Mouse (Mus musculus) hindbrain, embryonic 11.5 days (tissue): Measurements from ENCODE around the gene Ncbp1. TPM values are rescaled to one million over a fixed set of nuclear protein-coding genes. Genes with fewer than 3 reads are reported as not detected.

Experiments
- ATAC-seq: fragments of 200-750 bp; cut with Nextera tagmentation; 2 replicates; pipeline ENCODE4 v1.8.0; 2017; ENCODE audit warnings: mild to moderate bottlenecking, moderate TSS enrichment, moderate library complexity; ENCODE audit not compliant: low FRiP score
- DNase-seq: peaks from one replicate; pipeline ENCODE4 v3.0.0-alpha.2; 2015; ENCODE audit warnings: low spot score
- H3K27ac ChIP-seq: fragments of 300-500 bp; sonication (generic); 2 replicates; pipeline ENCODE4 v1.5.1; 2014; ENCODE audit warnings: mild to moderate bottlenecking, low read depth, low read length
- H3K27me3 ChIP-seq: fragments of 300-500 bp; sonication (generic); 2 replicates; pipeline ENCODE4 v1.6.1; 2014; ENCODE audit warnings: mild to moderate bottlenecking, low read length, moderate library complexity, mixed read lengths; ENCODE audit not compliant: control insufficient read depth, insufficient read depth
- H3K36me3 ChIP-seq: fragments of 300-500 bp; sonication (generic); 2 replicates; pipeline ENCODE4 v1.6.1; 2014; ENCODE audit warnings: mild to moderate bottlenecking, low read length, moderate library complexity, mixed read lengths; ENCODE audit not compliant: control insufficient read depth, insufficient read depth
- H3K4me1 ChIP-seq: fragments of 300-500 bp; sonication (generic); replicated peaks from 2 replicates; pipeline ENCODE4 v1.6.1; 2014; ENCODE audit warnings: low read length, mixed read lengths; ENCODE audit not compliant: control insufficient read depth, insufficient read depth
- H3K4me2 ChIP-seq: fragments of 300-500 bp; sonication (generic); replicated peaks from 2 replicates; pipeline ENCODE4 v1.6.1; 2014; ENCODE audit warnings: mild to moderate bottlenecking, low read depth, low read length
- H3K4me3 ChIP-seq: fragments of 300-500 bp; sonication (generic); 2 replicates; pipeline ENCODE4 v1.5.1; 2014; ENCODE audit warnings: low read depth, low read length
- H3K9ac ChIP-seq: fragments of 300-500 bp; sonication (generic); 2 replicates; pipeline ENCODE4 v1.6.1; 2014; ENCODE audit warnings: low read depth, low read length
- H3K9me3 ChIP-seq: fragments of 300-500 bp; sonication (generic); 2 replicates; pipeline ENCODE4 v1.6.1; 2016; ENCODE audit warnings: low read length; ENCODE audit not compliant: control insufficient read depth
- WGBS: fragments of 180-500 bp; shearing (Covaris S2); extraction: QIAGEN DNeasy Blood & Tissue Kit; methylation state at CpG from one replicate; pipeline ENCODE4 v1.1.7; 2014; 5-methylcytosine and 5-hydroxymethylcytosine counted together
- polyA plus RNA-seq: library from polyadenylated mRNA; unstranded; fragments of >200 nt; fragmentation: Nextera tagmentation; extraction: Ambion mirVana; gene quantifications from 2 replicates; pipeline ENCODE4 v1.2.1, GENCODE M21; 2014

The Ncbp1 gene
- polyA plus RNA-seq, 1 experiment from 2014 or later = 124 TPM

GRCm38 (mm10) chr4:46119514-46120094 is 18.8 kb upstream of the Ncbp1 start:
- H3K36me3 ChIP-seq = peaks cover 17% of the 10 kb centered on the region
- 93% methylated on average over 14 of the region's 14 CpGs for WGBS

GRCm38 (mm10) chr4:46120767-46121166 is 17.6 kb upstream of the Ncbp1 start:
- peaks cover 22% of the 10 kb centered on the region for H3K36me3 ChIP-seq
- no peak overlapping the region for H3K27ac ChIP-seq
- DNase-seq = no peak
- H3K4me1 ChIP-seq = no peaks in the 10 kb centered on the region
- no peak overlapping the region for H3K4me3 ChIP-seq
- H3K27me3 ChIP-seq = no peaks in the 10 kb centered on the region
- no peak overlapping the region for H3K4me2 ChIP-seq
- no peak for ATAC-seq
- no peaks in the 10 kb centered on the region for H3K9me3 ChIP-seq
- no peak overlapping the region for H3K9ac ChIP-seq
- WGBS = 90% methylated on average over 3 of the region's 3 CpGs

More at GRCm38 (mm10) chr4:46119514-46120094, 18.8 kb upstream of the Ncbp1 start:
- Histone ChIP-seq H3K9ac (no peak overlapping the region), H3K4me1 (no peaks in the 10 kb centered on the region), H3K27ac (no peak overlapping the region), H3K9me3 (no peaks in the 10 kb centered on the region), H3K4me2 (no peak overlapping the region), H3K4me3 (no peak overlapping the region), H3K27me3 (no peaks in the 10 kb centered on the region)
- ATAC-seq (no peak), DNase-seq (no peak)

GRCm38 (mm10) chr4:46123358-46123757 is 15.1 kb upstream of the Ncbp1 start:
- no peaks in the 10 kb centered on the region for H3K4me1 ChIP-seq
- H3K4me2 ChIP-seq = no peak overlapping the region
- no peak overlapping the region for H3K4me3 ChIP-seq
- 93% methylated on average over 6 of the region's 6 CpGs for WGBS
- H3K9ac ChIP-seq = no peak overlapping the region
- no peaks in the 10 kb centered on the region for H3K27me3 ChIP-seq
- DNase-seq = no peak
- no peaks in the 10 kb centered on the region for H3K9me3 ChIP-seq
- ATAC-seq = no peak
- no peak overlapping the region for H3K27ac ChIP-seq
- peaks cover 15% of the 10 kb centered on the region; the same call in 1 of the 2 replicates for H3K36me3 ChIP-seq

GRCm38 (mm10) chr4:46126541-46126940 is 11.9 kb upstream of the Ncbp1 start:
- peak; percentile 83 for DNase-seq
- no peak for ATAC-seq
- H3K9ac ChIP-seq = no peak overlapping the region
- no peak overlapping the region for H3K27ac ChIP-seq
- H3K4me3 ChIP-seq = no peak overlapping the region
- H3K9me3 ChIP-seq = no peaks in the 10 kb centered on the region
- WGBS = 46% methylated on average over 2 of the region's 2 CpGs
- no peaks in the 10 kb centered on the region for H3K4me1 ChIP-seq
- no peak overlapping the region for H3K4me2 ChIP-seq
- H3K27me3 ChIP-seq = no peaks in the 10 kb centered on the region
- H3K36me3 ChIP-seq = peaks cover 13% of the 10 kb centered on the region

- 87% methylated on average over 8 of the region's 8 CpGs for WGBS
- Histone ChIP-seq H3K4me2 (no peak overlapping the region), H3K4me3 (no peak overlapping the region), H3K9me3 (no peaks in the 10 kb centered on the region), H3K36me3 (peaks cover 12% of the 10 kb centered on the region), H3K27ac (no peak overlapping the region), H3K4me1 (no peaks in the 10 kb centered on the region), H3K27me3 (no peaks in the 10 kb centered on the region), H3K9ac (no peak overlapping the region)
- ATAC-seq = no peak
- DNase-seq = no peak
Measured at GRCm38 (mm10) chr4:46129311-46130004, 9.0 kb upstream of the Ncbp1 start.

GRCm38 (mm10) chr4:46130221-46130620 is 8.2 kb upstream of the Ncbp1 start:
- Histone ChIP-seq H3K27me3 (no peaks in the 10 kb centered on the region), H3K9me3 (no peaks in the 10 kb centered on the region), H3K9ac (no peak overlapping the region), H3K4me2 (no peak overlapping the region), H3K4me1 (no peaks in the 10 kb centered on the region), H3K4me3 (no peak overlapping the region), H3K36me3 (peaks cover 12% of the 10 kb centered on the region), H3K27ac (no peak overlapping the region)
- no peak for ATAC-seq
- DNase-seq = peak; percentile 78
- WGBS = 74% methylated on average over 3 of the region's 3 CpGs

GRCm38 (mm10) chr4:46131791-46132190 is 6.6 kb upstream of the Ncbp1 start:
- Histone ChIP-seq H3K4me3 (no peak overlapping the region), H3K4me2 (no peak overlapping the region), H3K36me3 (peaks cover 8% of the 10 kb centered on the region), H3K9ac (no peak overlapping the region), H3K27ac (no peak overlapping the region), H3K27me3 (no peaks in the 10 kb centered on the region), H3K9me3 (no peaks in the 10 kb centered on the region), H3K4me1 (no peaks in the 10 kb centered on the region)
- DNase-seq = no peak
- no peak for ATAC-seq
- WGBS = 88% methylated on average over 6 of the region's 6 CpGs

- DNase-seq (peak; percentile 35), ATAC-seq (peak; percentile 78)
- 8% methylated on average over 17 of the region's 17 CpGs for WGBS
- peak overlapping the region; percentile 99 for H3K9ac ChIP-seq
- H3K4me3 ChIP-seq = peak overlapping the region; percentile 94
- peak overlapping the region; percentile 98 for H3K27ac ChIP-seq
- peaks cover 4% of the 10 kb centered on the region; the same call in 1 of the 2 replicates for H3K36me3 ChIP-seq
- H3K4me2 ChIP-seq = peak overlapping the region; percentile 75
- peaks cover 7% of the 10 kb centered on the region for H3K4me1 ChIP-seq
- H3K27me3 ChIP-seq = no peaks in the 10 kb centered on the region
- no peaks in the 10 kb centered on the region for H3K9me3 ChIP-seq
Measured at GRCm38 (mm10) chr4:46137629-46138286, 655 bp upstream of the Ncbp1 start.
